ENCODE assay signal across 8 mouse cellular contexts in genomic region chr11:5061413-5062139, GRCm38 (mm10). TPM values are rescaled to one million over a fixed set of nuclear protein-coding genes. Genes with fewer than 3 reads are reported as not detected.
A peak's percentile ranks its signal among the peaks of the same experiment; 100 is the strongest.
DNase-seq lines count a peak whose midpoint lies in the region; ATAC-seq and TF ChIP-seq lines count a peak whose summit lies in the region.

No protein-coding gene starts in this region.

- peaks cover 23% of the 10 kb centered on the region for H3K27me3 ChIP-seq in hindbrain, postnatal 0 days (ENCODE audit: insufficient read depth, low read length)

- ATAC-seq in hindbrain, postnatal 0 days = peak; percentile 21; the same call in 1 of the 2 replicates

- peak overlapping the region; percentile 51 for H3K4me2 ChIP-seq in hindbrain, postnatal 0 days (ENCODE audit: low read depth, low read length)

- DNase-seq in WW6 (ENCODE audit: low read depth, low spot score) = peak; percentile 89
- DNase-seq in cerebellum, postnatal 36 days = peak; percentile 76 to 80
- peak; percentile 90 to 91 for DNase-seq in gastrocnemius, adult 8-10 months (ENCODE audit: low spot score in 2 of 2)
- DNase-seq in hindbrain, postnatal 0 days (ENCODE audit: low spot score) = peak; percentile 76
- DNase-seq in left cerebral cortex, adult 18-20 months (ENCODE audit: low spot score in 2 of 2) = peak; percentile 97 to 98
- peak; percentile 98 for DNase-seq in lung, postnatal 36 days
- DNase-seq in retina, postnatal 1 day = peak; percentile 87
- peak; percentile 95 for DNase-seq in urinary bladder, adult 2 months (ENCODE audit: low spot score)

- H3K36me3 ChIP-seq in hindbrain, postnatal 0 days (ENCODE audit: insufficient read depth, low read length) = 0 out of 2 replicates have a peak, but pooled peaks cover 4% of the 10 kb centered on the region

- H3K4me1 ChIP-seq in hindbrain, postnatal 0 days (ENCODE audit: insufficient read depth, low read length) = peaks cover 29% of the 10 kb centered on the region

- no peak for TF ChIP-seq CTCF in hindbrain, postnatal 0 days (IDR thresholded peaks at IDR 0.05; ENCODE audit: low read depth)

- no peak overlapping the region for H3K27ac ChIP-seq in hindbrain, postnatal 0 days

- peak overlapping the region; percentile 20 for H3K4me3 ChIP-seq in hindbrain, postnatal 0 days (ENCODE audit: low read length)

- H3K9ac ChIP-seq in hindbrain, postnatal 0 days (replicated peaks; ENCODE audit: low read length) = no peak overlapping the region; the same call in 1 of the 2 replicates

- WGBS in hindbrain, postnatal 0 days = 13% methylated on average over 60 of the region's 62 CpGs

- H3K9me3 ChIP-seq in hindbrain, postnatal 0 days (ENCODE audit: low read length) = no peaks in the 10 kb centered on the region

RNA-seq across cellular contexts. Expression of gene Gas2l1, which starts 3.6 kb away (rescaled TPM):
- total RNA-seq in gastrocnemius, adult 8-10 months (2022) = 1 to 10 TPM; 2.4 to 3.8 (median 3.1) TPM
- 38.1 and 40.2 TPM in 2 replicates for total RNA-seq in hindbrain, postnatal 0 days (2014; rRNA removed)
- 16.3 and 17.3 TPM in 2 replicates for polyA plus RNA-seq in hindbrain, postnatal 0 days (2015; fragmentation: Nextera tagmentation; extraction: Ambion mirVana)
- 10 to 100 TPM; 83.7 to 92.5 TPM for total RNA-seq in left cerebral cortex, adult 18-20 months (2021)
- polyA plus RNA-seq in urinary bladder, adult 2 months (2012; rRNA removed) = 45.8 and 50.5 TPM in 2 replicates

RNA-seq across cellular contexts. Expression of gene Rasl10a, which starts 3.6 kb away (rescaled TPM):
- not detected for total RNA-seq in gastrocnemius, adult 8-10 months (2022)
- total RNA-seq in hindbrain, postnatal 0 days (2014; rRNA removed) = 4.7 and 4.8 TPM in 2 replicates
- 4.5 and 4.7 TPM in 2 replicates for polyA plus RNA-seq in hindbrain, postnatal 0 days (2015; fragmentation: Nextera tagmentation; extraction: Ambion mirVana)
- total RNA-seq in left cerebral cortex, adult 18-20 months (2021) = 10 to 100 TPM; 78.2 to 86.3 TPM
- 2.0 and 3.6 TPM in 2 replicates for polyA plus RNA-seq in urinary bladder, adult 2 months (2012; rRNA removed)

RNA-seq across cellular contexts. Expression of gene Rhbdd3, which starts 37.1 kb away (rescaled TPM):
- 10 to 100 TPM; 33.1 to 43.7 (median 34.2) TPM for total RNA-seq in gastrocnemius, adult 8-10 months (2022)
- 48.8 and 54.5 TPM in 2 replicates for total RNA-seq in hindbrain, postnatal 0 days (2014; rRNA removed)
- 39.1 and 42.2 TPM in 2 replicates for polyA plus RNA-seq in hindbrain, postnatal 0 days (2015; fragmentation: Nextera tagmentation; extraction: Ambion mirVana)
- 10 to 100 TPM; 22.9 to 23.3 TPM for total RNA-seq in left cerebral cortex, adult 18-20 months (2021)
- polyA plus RNA-seq in urinary bladder, adult 2 months (2012; rRNA removed) = 17.5 and 20.1 TPM in 2 replicates

RNA-seq across cellular contexts. Expression of gene Ewsr1, which starts 37.5 kb away (rescaled TPM):
- 10 to 100 TPM; 55.1 to 68.1 (median 64.3) TPM for total RNA-seq in gastrocnemius, adult 8-10 months (2022)
- 337 and 384 TPM in 2 replicates for total RNA-seq in hindbrain, postnatal 0 days (2014; rRNA removed)
- polyA plus RNA-seq in hindbrain, postnatal 0 days (2015; fragmentation: Nextera tagmentation; extraction: Ambion mirVana) = 371 and 412 TPM in 2 replicates
- total RNA-seq in left cerebral cortex, adult 18-20 months (2021) = 100 to 1,000 TPM; 265 to 298 TPM
- 248 and 346 TPM in 2 replicates for polyA plus RNA-seq in urinary bladder, adult 2 months (2012; rRNA removed)

Comparison
In these comparisons a context has a peak if more than half of its experiments do, and no peak if none do; other contexts are left out.
1. RNA of gene Rasl10a, which starts 3.6 kb away (total RNA-seq): 78.2 to 86.3 TPM in left cerebral cortex, adult 18-20 months; 4.7 to 4.8 TPM in hindbrain, postnatal 0 days and not detected in gastrocnemius, adult 8-10 months; every median in the first group is over 10 times any median in the second.
2. Peak in every context shown above with its lines, with median percentiles within 50 percentile points of each other: DNase-seq.